Mouse (Mus musculus) ES-E14 (cell line): ENCODE measurements around the gene Chst10. TPM values are rescaled to one million over a fixed set of nuclear protein-coding genes. Genes with fewer than 3 reads are reported as not detected.

Source experiments
- DNase-seq: peaks from one replicate; pipeline ENCODE4 v3.0.0-alpha.2; 2013; ENCODE audit warnings: low read depth, low spot score
- H3K27ac ChIP-seq: 2 replicates; pipeline ENCODE4 v1.5.1; 2012; ENCODE audit warnings: low read depth, mild to moderate bottlenecking, low read length, moderate library complexity, mixed read lengths; ENCODE audit not compliant: poor library complexity, insufficient read depth, severe bottlenecking
- H3K36me3 ChIP-seq: 2 replicates; pipeline ENCODE4 v1.6.1; 2012; ENCODE audit warnings: mild to moderate bottlenecking, low read length, moderate library complexity, mixed read lengths; ENCODE audit not compliant: control insufficient read depth, poor library complexity, insufficient read depth, severe bottlenecking
- H3K4me1 ChIP-seq, 2 experiments: fragments of 150-350 bp in 1 of 2; sonication (generic) in 1 of 2; 2 replicates each; pipeline ENCODE4 v1.6.1; 2012; ENCODE audit warnings: low read length in 2 of 2, mild to moderate bottlenecking in 1 of 2, mixed read lengths in 1 of 2; ENCODE audit not compliant: control insufficient read depth in 2 of 2, insufficient read depth in 2 of 2, poor library complexity in 1 of 2
- H3K4me3 ChIP-seq, 2 experiments: fragments of 150-350 bp in 1 of 2; sonication (generic) in 1 of 2; 2 replicates each; pipeline ENCODE4 v1.5.1; 2012; ENCODE audit warnings: low read length in 2 of 2, low read depth in 1 of 2, mild to moderate bottlenecking in 1 of 2, mixed read lengths in 1 of 2; ENCODE audit not compliant: insufficient read depth in 1 of 2, poor library complexity in 1 of 2, severe bottlenecking in 1 of 2
- H3K9ac ChIP-seq: 2 replicates; pipeline ENCODE4 v1.6.1; 2012; ENCODE audit warnings: low read depth, mild to moderate bottlenecking, low read length, mixed read lengths; ENCODE audit not compliant: poor library complexity, insufficient read depth, severe bottlenecking
- H3K9me3 ChIP-seq: fragments of 150-350 bp; sonication (generic); 2 replicates; pipeline ENCODE4 v1.6.1; 2012; ENCODE audit warnings: low read depth, mild to moderate bottlenecking, low read length; ENCODE audit not compliant: control insufficient read depth, insufficient read depth
- CHD2 ChIP-seq: IDR thresholded peaks from 2 replicates; pipeline ENCODE4 v1.6.1; 2014; ENCODE audit warnings: mild to moderate bottlenecking, low read depth, low read length, inconsistent platforms
- HCFC1 ChIP-seq: IDR thresholded peaks from 2 replicates; pipeline ENCODE4 v1.6.1; 2012; ENCODE audit warnings: low read length, inconsistent platforms, borderline replicate concordance; ENCODE audit not compliant: insufficient read depth
- MAFK ChIP-seq: IDR thresholded peaks from 2 replicates; pipeline ENCODE4 v1.6.1; 2014; ENCODE audit warnings: mild to moderate bottlenecking, low read depth, low read length, inconsistent platforms; ENCODE audit not compliant: insufficient read depth
- ZC3H11A ChIP-seq: IDR thresholded peaks from 2 replicates; pipeline ENCODE4 v1.6.1; 2012; ENCODE audit warnings: low read depth, mild to moderate bottlenecking, inconsistent platforms, low read length, borderline replicate concordance
- ZNF384 ChIP-seq: IDR thresholded peaks from 2 replicates; pipeline ENCODE4 v1.6.1; 2012; ENCODE audit warnings: low read depth, low read length, inconsistent platforms
- in situ Hi-C, 2 experiments: fragments of 600-800 bp; cut with MboI; formaldehyde crosslinking; loops; one replicate each; pipeline ENCODE4 v1.15.1; 2025; ENCODE audit warnings: low sequenced_read_pairs in 2 of 2, inconsistent platforms in 1 of 2; ENCODE audit not compliant: unreplicated experiment in 2 of 2
- total RNA-seq: library from RNA; depleted of rRNA; stranded (reverse); fragments of 300-350 nt; gene quantifications from 2 replicates; pipeline ENCODE4 v1.2.3, GENCODE M21; 2012

The Chst10 gene
- total RNA-seq, 1 experiment, result 5.1 TPM

- Histone ChIP-seq H3K4me1 (peaks cover 0 to 3% of the 10 kb centered on the region in 2 experiments; a peak in 2 of 4 replicates), H3K4me3 (peak within 1 kb of the TSS; percentile 68 to 77), H3K27ac (no peak within 1 kb of the TSS), H3K9ac (peak within 1 kb of the TSS; percentile 61), H3K9me3 (no peaks in the 10 kb centered on the region), H3K36me3 (no peaks in the 10 kb centered on the region)
- DNase-seq, result no peak
- peak; percentile 81 for TF ChIP-seq ZNF384
- TF ChIP-seq ZC3H11A, result no peak
- in situ Hi-C loops, result no loop called here
Measured at GRCm38 (mm10) chr1:38836477-38836872, 61.5 kb downstream of the Chst10 start, which contains the start of gene Lonrf2. Gene Lonrf2 (minus strand): TSS chr1:38836711.

DNA sequence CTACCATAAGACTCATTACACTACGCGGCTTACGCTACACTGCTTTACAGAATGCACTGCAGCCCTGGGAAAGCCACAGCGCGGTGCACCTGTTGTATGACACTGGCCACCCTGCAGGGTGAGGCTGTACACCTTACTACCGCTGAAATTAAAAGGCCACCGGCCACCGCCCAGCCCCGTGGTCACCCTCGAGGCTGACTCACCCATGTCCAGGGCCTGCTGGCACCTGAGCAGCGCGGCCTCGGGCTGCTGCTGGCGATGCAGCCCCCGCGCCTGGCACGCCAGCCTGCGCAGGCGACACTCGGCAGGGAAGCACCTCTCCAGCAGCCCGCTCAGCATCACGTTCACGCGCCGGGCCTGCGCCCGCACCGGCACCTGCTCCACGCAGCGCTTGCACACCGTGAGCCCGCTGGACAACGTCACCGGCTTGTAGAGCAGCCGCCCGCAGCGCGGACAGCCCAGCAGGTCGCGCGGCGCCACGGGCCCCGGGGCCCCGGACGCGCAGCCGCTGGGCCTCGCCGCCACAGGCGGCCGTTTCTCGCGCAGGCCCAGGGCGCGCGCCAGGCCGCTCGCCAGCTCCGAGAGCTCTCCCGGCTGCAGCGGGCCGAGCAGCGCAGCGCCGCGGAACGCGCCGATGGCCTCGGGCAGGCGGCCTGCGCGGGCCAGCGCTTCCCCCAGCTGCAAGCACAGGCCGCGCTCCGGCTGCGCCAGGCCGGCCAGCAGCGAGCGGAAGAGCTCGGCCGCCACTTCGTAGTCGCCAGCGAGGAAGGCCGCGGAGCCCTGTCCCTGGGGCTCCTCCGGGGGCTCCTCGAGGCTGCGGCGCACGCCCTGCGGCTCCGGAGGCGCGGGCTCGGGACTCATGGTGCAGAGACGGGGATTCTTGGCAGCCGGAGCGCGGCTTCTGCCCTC is 62.1 kb downstream of the Chst10 start:
- H3K36me3 ChIP-seq, result no peaks in the 10 kb centered on the region
- in situ Hi-C loops, result no loop called here

GRCm38 (mm10) chr1:38834899-38835298 is 63.1 kb downstream of the Chst10 start:
- in situ Hi-C loops, result no loop called here
- peak; percentile 35; the same call in 1 of the 2 replicates for TF ChIP-seq ZC3H11A
- TF ChIP-seq HCFC1, result no peak
- Histone ChIP-seq H3K27ac (no peak overlapping the region), H3K4me3 (no peak overlapping the region), H3K36me3 (no peaks in the 10 kb centered on the region), H3K9ac (no peak overlapping the region), H3K4me1 (peaks cover 0 to 3% of the 10 kb centered on the region in 2 experiments; a peak in 2 of 4 replicates), H3K9me3 (no peaks in the 10 kb centered on the region)
- peak; percentile 50 for DNase-seq

More for the DNA sequence above, 62.1 kb downstream of the Chst10 start:
- TF ChIP-seq HCFC1 (no peak), MAFK (no peak), CHD2 (no peak), ZNF384 (no peak), ZC3H11A (no peak)
- no peak overlapping the region for H3K27ac ChIP-seq
- H3K4me1 ChIP-seq, result peaks cover 0 to 3% of the 10 kb centered on the region in 2 experiments; a peak in 2 of 4 replicates
- H3K4me3 ChIP-seq, result peak overlapping the region; percentile 68 to 77
- H3K9me3 ChIP-seq, result no peaks in the 10 kb centered on the region
- H3K9ac ChIP-seq, result peak overlapping the region; percentile 61
- DNase-seq, result no peak

GRCm38 (mm10) chr1:38824926-38825325 is 73.0 kb downstream of the Chst10 start:
- H3K4me3 ChIP-seq, result no peak overlapping the region
- H3K9ac ChIP-seq, result no peak overlapping the region
- H3K9me3 ChIP-seq, result no peaks in the 10 kb centered on the region
- DNase-seq, result no peak
- H3K27ac ChIP-seq, result no peak overlapping the region
- in situ Hi-C loops, result no loop called here
- no peak for TF ChIP-seq CHD2
- TF ChIP-seq ZC3H11A, result no peak
- TF ChIP-seq MAFK, result no peak
- no peak for TF ChIP-seq ZNF384
- TF ChIP-seq HCFC1, result no peak
- no peaks in the 10 kb centered on the region for H3K36me3 ChIP-seq
- H3K4me1 ChIP-seq, result peaks cover 0 to 10% of the 10 kb centered on the region in 2 experiments; a peak in 1 of 4 replicates
